Mouse (Mus musculus) T-helper 17 cell (primary cell): ENCODE measurements around the gene Dhx37.
"Not testable (repeated sequence)": the region's sequence is repeated elsewhere in the genome, so short reads cannot be mapped to it uniquely, and the experiment has no call there.

Experiments used
- in situ Hi-C, 2 experiments: fragments of 300-600 bp; cut with MboI, MseI; formaldehyde crosslinking; loops; 1 replicate in 1 of 2; 2 replicates in 1 of 2; pipeline ENCODE4 v1.15.1; 2025; ENCODE audit warnings: high pct_unique_total_duplicates in 2 of 2

The Dhx37 gene

DNA sequence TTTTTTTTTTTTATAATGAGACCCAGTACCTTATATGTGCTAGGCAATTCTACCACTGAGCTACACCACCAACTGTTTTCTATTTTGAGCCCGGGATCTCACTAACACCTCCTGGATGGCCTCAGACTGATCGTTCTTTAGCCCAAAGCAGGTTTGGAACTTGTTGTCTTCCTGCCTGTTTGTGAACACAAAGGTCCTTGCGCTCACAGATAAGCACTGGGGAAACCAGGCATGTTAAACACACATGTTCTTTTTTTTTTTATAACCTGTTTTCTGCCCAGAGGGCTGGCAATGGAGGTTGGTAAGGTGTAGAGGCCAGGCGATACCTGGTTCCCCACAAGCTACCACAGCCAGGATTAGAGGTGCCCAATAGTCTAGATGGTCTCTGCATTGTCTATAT, 14.7 kb upstream of the Dhx37 start:
- in situ Hi-C loops = no loop called here

- in situ Hi-C loops = no loop called here
Measured at GRCm38 (mm10) chr5:125448026-125448425, 14.1 kb upstream of the Dhx37 start.

DNA sequence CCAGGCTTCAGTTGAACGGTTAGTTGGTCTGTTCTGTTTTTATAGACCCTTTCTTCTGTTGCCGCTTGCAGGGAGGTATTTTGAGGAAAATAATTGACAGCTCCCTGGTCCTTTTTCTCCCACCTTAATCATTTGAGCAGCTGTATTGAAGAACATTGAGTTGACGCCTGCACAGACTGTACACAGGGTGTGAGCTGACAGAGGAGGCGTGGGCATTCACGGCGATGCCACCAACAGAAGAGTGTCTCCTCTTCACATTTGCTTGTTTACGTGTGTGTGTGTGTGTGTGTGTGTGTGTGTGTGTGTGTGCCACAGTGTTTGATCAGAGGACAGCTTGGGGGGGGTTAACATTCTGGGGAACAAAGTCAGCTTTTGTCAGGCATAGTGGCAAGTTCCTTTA, 12.4 kb upstream of the Dhx37 start:
- in situ Hi-C loops = no loop called here

GRCm38 (mm10) chr5:125444554-125444953, 10.6 kb upstream of the Dhx37 start:
- in situ Hi-C loops = loop anchor here in 1 of 2 experiments (5.0 kb wide), 1 partner anchor 37 kb away; no protein-coding TSS in a partner anchor

DNA sequence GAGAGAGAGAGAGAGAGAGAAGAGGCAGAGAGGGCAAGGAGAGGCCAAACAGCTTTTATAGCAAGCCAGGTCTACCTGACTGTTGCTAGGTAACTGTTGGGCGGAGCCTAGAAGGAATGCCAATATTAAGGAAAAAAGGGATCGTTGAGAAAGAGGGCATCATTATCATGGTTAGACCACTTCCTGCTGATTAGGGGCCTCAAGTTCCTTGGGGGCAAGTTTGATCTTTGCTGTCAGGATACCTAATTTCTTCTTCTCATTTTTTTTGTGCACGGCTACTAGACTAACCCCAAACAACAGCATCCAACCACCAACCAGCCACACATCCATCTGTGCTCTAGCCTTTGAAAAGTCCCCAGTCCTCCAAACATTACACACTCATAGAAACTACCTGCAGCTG, 10.0 kb upstream of the Dhx37 start:
- in situ Hi-C loops = loop anchor here in 1 of 2 experiments (5.0 kb wide), 1 partner anchor 37 kb away; no protein-coding TSS in a partner anchor

- in situ Hi-C loops = loop anchor here in 1 of 2 experiments (5.0 kb wide), 1 partner anchor 36 kb away; no protein-coding TSS in a partner anchor
Measured at GRCm38 (mm10) chr5:125443335-125443734, 9.4 kb upstream of the Dhx37 start.

- in situ Hi-C loops = loop anchor here in 1 of 2 experiments (5.0 kb wide), 1 partner anchor 35 kb away; no protein-coding TSS in a partner anchor
Measured at GRCm38 (mm10) chr5:125442136-125442995, 8.4 kb upstream of the Dhx37 start.

DNA sequence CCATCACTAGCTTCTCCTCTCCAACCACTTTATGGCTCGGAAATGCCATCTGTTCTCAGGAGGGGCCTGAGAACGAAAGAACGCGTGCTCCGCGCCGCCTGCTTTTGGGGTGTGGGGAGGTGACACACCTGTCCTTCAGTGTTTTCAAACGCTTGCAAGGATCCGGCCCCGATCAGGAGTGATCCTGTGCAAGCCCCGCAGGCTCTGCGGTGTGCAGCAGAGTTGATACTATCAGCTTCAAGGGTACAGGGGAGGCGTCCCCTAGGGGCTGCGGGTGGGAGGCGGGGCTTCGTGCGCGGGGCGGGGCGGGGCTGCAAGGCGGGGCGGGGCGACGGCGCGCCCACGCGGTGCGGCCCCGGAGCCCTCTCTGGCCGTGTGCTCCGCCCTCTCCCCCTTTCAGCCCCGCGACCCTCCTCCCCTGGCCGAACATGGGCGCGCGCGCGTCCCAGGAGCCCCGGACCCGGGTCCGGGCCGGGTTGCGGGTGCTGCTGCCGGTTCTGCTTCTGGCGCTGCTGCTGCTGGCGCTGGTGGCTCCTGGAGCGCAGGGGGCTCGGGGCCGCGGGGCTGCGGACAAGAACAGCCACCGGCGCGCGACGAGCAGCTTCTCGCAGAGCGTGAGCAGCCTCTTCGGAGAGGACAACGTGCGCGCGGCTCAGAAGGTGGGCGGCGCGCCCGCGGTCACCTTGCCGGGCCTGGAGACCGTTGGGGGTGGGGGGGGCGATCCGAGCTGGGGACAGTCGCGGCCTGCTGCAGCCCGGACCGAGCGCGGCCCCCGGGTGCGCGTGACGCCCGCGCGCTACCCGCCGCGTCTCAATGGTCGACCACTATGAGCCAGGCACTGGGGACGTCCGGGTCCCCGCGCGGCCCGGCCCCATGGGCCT, 7.6 kb upstream of the Dhx37 start, which contains the start of gene Bri3bp:
TSS of gene Bri3bp (plus strand) at position 335 of the 881 bp plus-strand sequence.
- in situ Hi-C loops = loop anchor here in 1 of 2 experiments (5.0 kb wide), 1 partner anchor 34 kb away; no protein-coding TSS in a partner anchor

DNA sequence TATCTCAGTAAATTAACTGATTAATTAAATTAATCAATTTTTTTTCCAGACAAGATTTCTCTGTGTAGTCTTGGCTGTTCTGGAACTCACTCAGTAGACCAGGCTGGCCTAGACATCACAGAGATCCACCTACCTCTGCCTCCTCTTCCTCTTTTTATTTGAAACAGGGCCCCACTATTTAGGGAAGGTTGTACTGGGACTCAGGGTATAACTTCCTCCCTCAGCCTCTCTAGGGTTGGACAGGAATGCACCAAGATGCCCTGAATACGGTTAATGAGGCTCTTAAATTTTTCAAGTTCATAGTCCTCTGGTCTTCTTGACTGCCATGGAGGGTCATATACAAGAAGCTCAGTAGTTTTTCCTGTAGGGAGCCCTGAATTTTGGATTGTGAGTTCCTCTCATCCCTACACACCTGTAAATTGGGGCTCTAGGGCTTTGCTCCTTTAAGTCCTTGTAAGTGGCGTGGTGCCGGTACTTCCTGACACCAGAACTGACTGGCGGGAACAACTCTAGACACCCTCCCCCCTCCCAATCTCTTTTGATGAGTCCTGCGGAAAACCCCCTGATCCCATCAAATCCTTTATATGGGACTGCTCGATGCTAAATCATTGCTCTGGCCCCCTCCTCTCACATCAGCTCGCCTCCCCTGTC, 6.8 kb upstream of the Dhx37 start:
- in situ Hi-C loops = loop anchor here in 1 of 2 experiments (5.0 kb wide), 1 partner anchor 33 kb away; no protein-coding TSS in a partner anchor

GRCm38 (mm10) chr5:125434347-125434746, 426 bp upstream of the Dhx37 start:
- in situ Hi-C loops = not testable (repeated sequence)

DNA sequence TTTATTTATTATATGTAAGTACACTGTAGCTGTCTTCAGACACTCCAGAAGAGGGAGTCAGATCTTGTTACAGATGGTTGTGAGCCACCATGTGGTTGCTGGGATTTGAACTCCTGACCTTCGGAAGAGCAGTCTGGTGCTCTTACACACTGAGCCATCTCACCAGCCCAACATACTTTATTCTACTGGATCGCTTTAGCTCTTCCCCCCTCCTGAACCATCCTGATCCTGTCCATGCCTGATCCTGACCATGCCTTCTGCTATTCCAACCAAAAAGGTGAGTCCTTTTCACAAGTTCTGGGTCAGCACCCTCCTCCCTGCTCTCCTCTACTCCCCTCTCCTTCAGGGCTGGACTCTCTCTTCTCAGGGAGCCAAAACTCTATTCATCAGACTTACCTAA, 1.6 kb downstream of the Dhx37 start:
- in situ Hi-C loops = not testable (repeated sequence)

- in situ Hi-C loops = no loop called here
Measured at GRCm38 (mm10) chr5:125426343-125426742, 7.6 kb downstream of the Dhx37 start.

- in situ Hi-C loops = no loop called here
Measured at GRCm38 (mm10) chr5:125425698-125426276, 8.1 kb downstream of the Dhx37 start.

GRCm38 (mm10) chr5:125419124-125419523, 14.8 kb downstream of the Dhx37 start:
- in situ Hi-C loops = no loop called here

DNA sequence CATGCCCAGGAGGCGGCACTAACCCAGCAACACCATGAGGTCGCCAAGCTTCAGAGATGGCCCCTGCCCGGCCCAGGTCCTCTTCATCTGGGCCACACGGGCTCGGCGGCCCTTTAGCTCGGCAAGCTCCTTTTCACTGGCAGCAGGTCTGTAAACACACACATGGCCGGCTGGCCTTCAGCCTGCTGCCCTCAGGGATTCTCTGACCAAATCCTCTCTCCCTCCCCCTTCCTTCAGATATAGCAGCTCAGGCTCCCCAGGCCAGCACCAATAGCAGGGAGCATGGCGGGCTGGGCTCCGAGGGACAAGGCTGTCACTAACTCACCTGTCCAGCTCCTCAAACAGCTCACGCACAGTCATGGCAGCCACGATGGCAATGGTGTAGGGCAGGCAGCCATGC, 15.3 kb downstream of the Dhx37 start:
- in situ Hi-C loops = no loop called here

DNA sequence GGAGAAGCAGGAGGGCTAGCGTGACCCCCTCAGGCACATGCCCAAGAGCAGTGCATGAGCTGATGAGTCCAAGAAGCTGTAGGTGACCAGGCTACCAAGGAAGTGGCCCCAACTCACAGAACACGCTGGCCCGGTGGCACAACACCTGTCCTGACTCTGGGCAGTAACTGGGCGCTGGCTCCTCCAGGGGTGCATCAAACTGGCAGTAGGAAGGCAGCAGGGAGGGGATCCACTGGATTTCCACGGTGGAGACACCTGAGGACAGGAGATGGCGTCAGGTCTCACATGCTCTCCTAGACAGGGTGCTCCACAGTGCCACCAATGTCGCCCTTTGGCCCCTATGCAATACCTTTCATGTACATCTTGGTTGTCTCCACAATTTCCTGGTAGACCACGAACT, 17.7 kb downstream of the Dhx37 start:
- in situ Hi-C loops = no loop called here

- in situ Hi-C loops = loop anchor here in 1 of 2 experiments (5.0 kb wide), 1 partner anchor 59 kb away; no protein-coding TSS in a partner anchor
Measured at GRCm38 (mm10) chr5:125413763-125414162, 20.2 kb downstream of the Dhx37 start.

GRCm38 (mm10) chr5:125412536-125412935, 21.4 kb downstream of the Dhx37 start:
- in situ Hi-C loops = loop anchor here in 1 of 2 experiments (5.0 kb wide), 1 partner anchor 60 kb away; no protein-coding TSS in a partner anchor

DNA sequence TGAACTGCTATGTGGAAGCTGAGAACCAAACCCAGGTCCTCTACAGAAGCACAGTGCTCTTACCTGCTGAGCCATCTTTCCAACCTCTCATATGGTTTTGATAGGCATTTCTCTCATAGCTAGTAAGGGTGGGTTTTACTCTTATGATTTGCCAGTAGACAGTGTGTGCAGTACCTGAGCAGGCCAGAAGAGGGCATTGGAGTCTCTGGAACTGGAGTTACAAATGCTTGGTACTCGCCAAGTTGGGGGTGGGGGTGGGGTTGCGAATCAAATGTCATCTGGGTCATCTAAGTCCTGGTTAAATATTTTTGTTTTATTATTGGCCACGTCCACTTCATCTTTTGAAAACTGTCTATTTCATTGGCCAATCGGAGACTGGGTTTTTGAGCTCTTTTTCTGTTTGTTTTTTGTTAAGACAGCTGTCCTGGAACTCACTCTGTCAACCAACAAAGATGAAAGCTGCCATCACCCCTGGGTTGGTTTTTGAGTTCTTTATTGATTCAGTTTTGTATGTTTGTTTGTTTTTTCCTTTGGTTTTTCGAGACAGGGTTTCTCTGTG, 21.9 kb downstream of the Dhx37 start:
- in situ Hi-C loops = loop anchor here in 1 of 2 experiments (5.0 kb wide), 1 partner anchor 60 kb away; no protein-coding TSS in a partner anchor
